Mouse (Mus musculus) C2C12 (cell line): Measurements from ENCODE around the gene Aggf1. TPM values are rescaled to one million over a fixed set of nuclear protein-coding genes. Genes with fewer than 3 reads are reported as not detected.

Experiments used
- H3K27me3 ChIP-seq: one replicate; pipeline ENCODE4 v1.6.1; 2011; ENCODE audit not compliant: control insufficient read depth, insufficient read depth, insufficient read length
- H3K36me3 ChIP-seq: one replicate; pipeline ENCODE4 v1.6.1; 2011; ENCODE audit not compliant: control insufficient read depth, insufficient read depth
- H3K4me3 ChIP-seq: one replicate; pipeline ENCODE4 v1.5.1; 2011; ENCODE audit warnings: mild to moderate bottlenecking, control low read depth; ENCODE audit not compliant: poor library complexity, insufficient read depth, severe bottlenecking
- H3K79me2 ChIP-seq: one replicate; pipeline ENCODE4 v1.6.1; 2011; ENCODE audit not compliant: control insufficient read depth, insufficient read depth
- H3K79me3 ChIP-seq: one replicate; pipeline ENCODE4 v1.6.1; 2011; ENCODE audit warnings: low read depth, control low read depth
- H3ac ChIP-seq: one replicate; pipeline ENCODE3; 2011; ENCODE audit warnings: low read depth; ENCODE audit not compliant: control insufficient read depth, insufficient read length
- CEBPB ChIP-seq: IDR thresholded peaks from one replicate; pipeline ENCODE4 v1.6.1; 2011; ENCODE audit warnings: low read depth, mild to moderate bottlenecking, control low read depth, moderate library complexity
- CTCF ChIP-seq: IDR thresholded peaks from one replicate; pipeline ENCODE4 v1.5.1; 2011; ENCODE audit not compliant: control insufficient read depth, insufficient read depth, insufficient read length
- FOSL1 ChIP-seq: IDR thresholded peaks from one replicate; pipeline ENCODE4 v1.8.0; 2011; ENCODE audit warnings: mild to moderate bottlenecking, low read length; ENCODE audit not compliant: poor library complexity, insufficient read depth, severe bottlenecking
- MAX ChIP-seq: IDR thresholded peaks from one replicate; pipeline ENCODE4 v1.6.1; 2011; ENCODE audit warnings: mild to moderate bottlenecking, control low read depth
- MYOD1 ChIP-seq: IDR thresholded peaks from one replicate; pipeline ENCODE4 v1.6.1; 2011; ENCODE audit warnings: low read depth; ENCODE audit not compliant: control insufficient read depth, insufficient read length
- MYOG ChIP-seq: IDR thresholded peaks from one replicate; pipeline ENCODE4 v1.6.1; 2011; ENCODE audit not compliant: control insufficient read depth, insufficient read length; ENCODE audit errors: extremely low read depth
- USF1 ChIP-seq: IDR thresholded peaks from one replicate; pipeline ENCODE4 v1.6.1; 2011; ENCODE audit warnings: low read depth, mild to moderate bottlenecking, control low read depth, moderate library complexity
- polyA plus RNA-seq: library from polyadenylated mRNA; unstranded; fragments of >200 nt; fragmentation: generic; extraction: Trizol; gene quantifications from one replicate; pipeline ENCODE4 v1.2.1, GENCODE M21; 2012; ENCODE audit warnings: missing spikeins

The Aggf1 gene
- polyA plus RNA-seq, 1 experiment, result 14.7 TPM

- Histone ChIP-seq H3K4me3 (no peak overlapping the region), H3K79me3 (peaks cover 56% of the 10 kb centered on the region), H3ac (no peak overlapping the region), H3K36me3 (peaks cover 6% of the 10 kb centered on the region), H3K79me2 (peaks cover 74% of the 10 kb centered on the region), H3K27me3 (no peaks in the 10 kb centered on the region)
- TF ChIP-seq MYOG (no peak), CTCF (no peak), CEBPB (no peak), MYOD1 (no peak), USF1 (no peak), FOSL1 (no peak), MAX (no peak)
Observed at GRCm38 (mm10) chr13:95326611-95327344, 48.4 kb downstream of the Aggf1 start.

GRCm38 (mm10) chr13:95325907-95326550 is 49.1 kb downstream of the Aggf1 start:
- peaks cover 49% of the 10 kb centered on the region for H3K79me3 ChIP-seq
- TF ChIP-seq MYOG (no peak), USF1 (no peak), FOSL1 (no peak), CEBPB (no peak), MAX (no peak), MYOD1 (no peak), CTCF (no peak)
- H3ac ChIP-seq, result peak overlapping the region; percentile 99
- no peaks in the 10 kb centered on the region for H3K27me3 ChIP-seq
- peaks cover 6% of the 10 kb centered on the region for H3K36me3 ChIP-seq
- H3K4me3 ChIP-seq, result peak overlapping the region; percentile 84
- peaks cover 67% of the 10 kb centered on the region for H3K79me2 ChIP-seq

- peaks cover 6% of the 10 kb centered on the region for H3K36me3 ChIP-seq
- peak overlapping the region; percentile 99 for H3ac ChIP-seq
- H3K4me3 ChIP-seq, result peak overlapping the region; percentile 84
- TF ChIP-seq USF1 (no peak), CEBPB (peak; percentile 63), MAX (peak; percentile 14), MYOD1 (no peak), MYOG (no peak)
- no peaks in the 10 kb centered on the region for H3K27me3 ChIP-seq
- peaks cover 59% of the 10 kb centered on the region for H3K79me2 ChIP-seq
- H3K79me3 ChIP-seq, result peaks cover 42% of the 10 kb centered on the region
Observed at GRCm38 (mm10) chr13:95325080-95325906, 49.9 kb downstream of the Aggf1 start.

- Histone ChIP-seq H3K79me3 (peaks cover 36% of the 10 kb centered on the region), H3K4me3 (peak overlapping the region; percentile 84), H3K36me3 (peaks cover 6% of the 10 kb centered on the region), H3ac (peak overlapping the region; percentile 99), H3K79me2 (peaks cover 53% of the 10 kb centered on the region), H3K27me3 (no peaks in the 10 kb centered on the region)
- no peak for TF ChIP-seq FOSL1
- no peak for TF ChIP-seq CTCF
- TF ChIP-seq MYOG, result no peak
- no peak for TF ChIP-seq USF1
- no peak for TF ChIP-seq MYOD1
- TF ChIP-seq MAX, result no peak
- no peak for TF ChIP-seq CEBPB
Observed at GRCm38 (mm10) chr13:95324626-95325079, 50.5 kb downstream of the Aggf1 start.

GRCm38 (mm10) chr13:95323950-95324625 is 51.1 kb downstream of the Aggf1 start:
- Histone ChIP-seq H3ac (peak overlapping the region; percentile 99), H3K4me3 (peak overlapping the region; percentile 84), H3K27me3 (no peaks in the 10 kb centered on the region), H3K36me3 (peaks cover 6% of the 10 kb centered on the region), H3K79me2 (peaks cover 47% of the 10 kb centered on the region), H3K79me3 (peaks cover 30% of the 10 kb centered on the region)
- TF ChIP-seq MYOG (no peak), USF1 (peak; percentile 21), FOSL1 (no peak), CTCF (peak; percentile 45), MAX (no peak), MYOD1 (no peak), CEBPB (no peak)
